Mouse (Mus musculus) MEL (cell line): ENCODE data around the gene Lhfp. TPM values are rescaled to one million over a fixed set of nuclear protein-coding genes. Genes with fewer than 3 reads are reported as not detected.

ENCODE experiments used
- DNase-seq: peaks from one replicate; pipeline ENCODE4 v3.0.0; 2011; ENCODE audit warnings: low read depth, low spot score
- H3K27ac ChIP-seq: 2 replicates; pipeline ENCODE4 v1.5.1; 2012; ENCODE audit warnings: low read depth, mild to moderate bottlenecking, control low read depth, low read length, moderate library complexity; ENCODE audit not compliant: control insufficient read depth
- H3K27me3 ChIP-seq, 2 experiments: fragments of 150-350 bp in 1 of 2; sonication (generic) in 1 of 2; 2 replicates each; pipeline ENCODE4 v1.6.1; 2012; ENCODE audit warnings: low read length in 2 of 2, mild to moderate bottlenecking in 2 of 2, improper control_type of control experiment in 1 of 2, moderate library complexity in 1 of 2; ENCODE audit not compliant: insufficient read depth in 2 of 2, control insufficient read depth in 1 of 2
- H3K36me3 ChIP-seq, 2 experiments: 2 replicates each; pipeline ENCODE4 v1.6.1; 2012 to 2014; ENCODE audit warnings: low read length in 2 of 2, improper control_type of control experiment in 1 of 2, inconsistent platforms in 1 of 2, mild to moderate bottlenecking in 1 of 2; ENCODE audit not compliant: insufficient read depth in 2 of 2, control insufficient read depth in 1 of 2
- H3K4me1 ChIP-seq, 2 experiments: fragments of 150-350 bp in 1 of 2; sonication (generic) in 1 of 2; 2 replicates each; pipeline ENCODE4 v1.6.1; 2012; ENCODE audit warnings: low read length in 2 of 2, improper control_type of control experiment in 1 of 2, mild to moderate bottlenecking in 1 of 2; ENCODE audit not compliant: insufficient read depth in 2 of 2, control insufficient read depth in 1 of 2
- H3K4me3 ChIP-seq, 2 experiments: fragments of 150-350 bp in 1 of 2; sonication (generic) in 1 of 2; 2 replicates each; pipeline ENCODE4 v1.5.1; 2012; ENCODE audit warnings: low read depth in 2 of 2, low read length in 2 of 2, mild to moderate bottlenecking in 2 of 2, moderate library complexity in 2 of 2, control low read depth in 1 of 2, improper control_type of control experiment in 1 of 2; ENCODE audit not compliant: control insufficient read depth in 1 of 2, insufficient read depth in 1 of 2
- H3K79me2 ChIP-seq: 2 replicates; pipeline ENCODE4 v1.6.1; 2012; ENCODE audit warnings: mild to moderate bottlenecking, low read length, moderate library complexity; ENCODE audit not compliant: control insufficient read depth, poor library complexity, insufficient read depth
- H3K9ac ChIP-seq: 2 replicates; pipeline ENCODE4 v1.6.1; 2012; ENCODE audit warnings: low read depth, mild to moderate bottlenecking, control low read depth, low read length, moderate library complexity; ENCODE audit not compliant: control insufficient read depth, poor library complexity, severe bottlenecking
- H3K9me3 ChIP-seq: fragments of 150-350 bp; sonication (generic); replicated peaks from 2 replicates; pipeline ENCODE4 v1.6.1; 2012; ENCODE audit warnings: mild to moderate bottlenecking, low read length, improper control_type of control experiment, moderate library complexity; ENCODE audit not compliant: insufficient read depth
- BHLHE40 ChIP-seq: IDR thresholded peaks from 2 replicates; pipeline ENCODE4 v1.6.1; 2012; ENCODE audit warnings: low read depth, mild to moderate bottlenecking, inconsistent platforms, low read length, improper control_type of control experiment, borderline replicate concordance
- CHD1 ChIP-seq: IDR thresholded peaks from 2 replicates; pipeline ENCODE4 v1.6.1; 2012; ENCODE audit warnings: low read depth, mild to moderate bottlenecking, inconsistent platforms, low read length, improper control_type of control experiment
- CTCF ChIP-seq, 3 experiments: IDR thresholded peaks in 2 of 3; conservative IDR thresholded peaks in 1 of 3; 2 replicates each; pipeline ENCODE4 v1.5.1; 2011 to 2012; ENCODE audit warnings: low read length in 3 of 3, low read depth in 2 of 3, mild to moderate bottlenecking in 2 of 3, improper control_type of control experiment in 1 of 3, inconsistent platforms in 1 of 3, mixed read lengths in 1 of 3, moderate library complexity in 1 of 3; ENCODE audit not compliant: control insufficient read depth in 1 of 3, insufficient read depth in 1 of 3, poor library complexity in 1 of 3, severe bottlenecking in 1 of 3
- ELF1 ChIP-seq: IDR thresholded peaks from 2 replicates; pipeline ENCODE4 v1.6.1; 2014; ENCODE audit warnings: low read depth, mild to moderate bottlenecking, inconsistent platforms, low read length, improper control_type of control experiment, moderate library complexity
- EP300 ChIP-seq, 2 experiments: IDR thresholded peaks; 2 replicates each; pipeline ENCODE4 v1.6.1; 2011; ENCODE audit warnings: improper control_type of control experiment in 2 of 2, low read length in 2 of 2, low read depth in 1 of 2, mild to moderate bottlenecking in 1 of 2
- ETS1 ChIP-seq: IDR thresholded peaks from 2 replicates; pipeline ENCODE4 v1.6.1; 2012; ENCODE audit warnings: low read depth, mild to moderate bottlenecking, inconsistent platforms, low read length, improper control_type of control experiment, moderate library complexity
- GABPA ChIP-seq: IDR thresholded peaks from 2 replicates; pipeline ENCODE4 v1.6.1; 2012; ENCODE audit warnings: low read depth, mild to moderate bottlenecking, inconsistent platforms, low read length, improper control_type of control experiment, moderate library complexity
- JUND ChIP-seq: IDR thresholded peaks from 2 replicates; pipeline ENCODE4 v1.6.1; 2011; ENCODE audit warnings: low read depth, mild to moderate bottlenecking, improper control_type of control experiment, low read length
- KAT2A ChIP-seq: conservative IDR thresholded peaks from 2 replicates; pipeline ENCODE4 v1.6.1; 2012; ENCODE audit warnings: low read depth, low read length, improper control_type of control experiment, inconsistent platforms
- MAFK ChIP-seq: IDR thresholded peaks from 2 replicates; pipeline ENCODE4 v1.6.1; 2011; ENCODE audit warnings: low read depth, mild to moderate bottlenecking, low read length, improper control_type of control experiment, borderline replicate concordance
- MAX ChIP-seq: IDR thresholded peaks from 2 replicates; pipeline ENCODE4 v1.6.1; 2011; ENCODE audit warnings: low read length, improper control_type of control experiment
- MEF2A ChIP-seq: IDR thresholded peaks from 2 replicates; pipeline ENCODE4 v1.6.1; 2014; ENCODE audit warnings: low read depth, mild to moderate bottlenecking, inconsistent platforms, low read length, improper control_type of control experiment; ENCODE audit not compliant: poor library complexity, insufficient replicate concordance, severe bottlenecking; ENCODE audit errors: extremely low read depth
- MYB ChIP-seq: IDR thresholded peaks from 2 replicates; pipeline ENCODE4 v1.6.1; 2011; ENCODE audit warnings: mild to moderate bottlenecking, low read depth, low read length, improper control_type of control experiment
- MYC ChIP-seq: IDR thresholded peaks from 2 replicates; pipeline ENCODE4 v1.6.1; 2011; ENCODE audit warnings: low read depth, mild to moderate bottlenecking, low read length, improper control_type of control experiment, moderate library complexity
- NELFE ChIP-seq: IDR thresholded peaks from 2 replicates; pipeline ENCODE4 v1.6.1; 2011; ENCODE audit warnings: low read depth, low read length, improper control_type of control experiment
- NRF1 ChIP-seq: IDR thresholded peaks from 2 replicates; pipeline ENCODE4 v1.6.1; 2014; ENCODE audit warnings: low read depth, mild to moderate bottlenecking, inconsistent platforms, low read length, improper control_type of control experiment, moderate library complexity; ENCODE audit not compliant: poor library complexity, insufficient read depth, severe bottlenecking
- POLR2A ChIP-seq, 2 experiments: IDR thresholded peaks; 2 replicates each; pipeline ENCODE4 v1.6.1; 2011 to 2012; ENCODE audit warnings: low read length in 2 of 2, mild to moderate bottlenecking in 2 of 2, control low read depth in 1 of 2, improper control_type of control experiment in 1 of 2, low read depth in 1 of 2, moderate library complexity in 1 of 2; ENCODE audit not compliant: control insufficient read depth in 1 of 2, insufficient read depth in 1 of 2, poor library complexity in 1 of 2
- RAD21 ChIP-seq: IDR thresholded peaks from 2 replicates; pipeline ENCODE4 v1.6.1; 2011; ENCODE audit warnings: mild to moderate bottlenecking, low read depth, low read length, improper control_type of control experiment
- RCOR1 ChIP-seq: IDR thresholded peaks from 2 replicates; pipeline ENCODE4 v1.6.1; 2012; ENCODE audit warnings: low read depth, mild to moderate bottlenecking, inconsistent platforms, low read length, improper control_type of control experiment
- TAL1 ChIP-seq: IDR thresholded peaks from 2 replicates; pipeline ENCODE4 v1.6.1; 2012; ENCODE audit warnings: mild to moderate bottlenecking, inconsistent platforms, low read length, moderate library complexity, mixed read lengths
- TBP ChIP-seq: IDR thresholded peaks from 2 replicates; pipeline ENCODE4 v1.8.0; 2011; ENCODE audit warnings: low read depth, low read length, improper control_type of control experiment
- UBTF ChIP-seq: IDR thresholded peaks from 2 replicates; pipeline ENCODE4 v1.6.1; 2012; ENCODE audit warnings: low read depth, mild to moderate bottlenecking, inconsistent platforms, low read length, improper control_type of control experiment, moderate library complexity, borderline replicate concordance; ENCODE audit not compliant: insufficient read depth
- USF1 ChIP-seq: IDR thresholded peaks from 2 replicates; pipeline ENCODE4 v1.6.1; 2014; ENCODE audit warnings: low read depth, mild to moderate bottlenecking, inconsistent platforms, low read length, improper control_type of control experiment, moderate library complexity
- ZC3H11A ChIP-seq: IDR thresholded peaks from 2 replicates; pipeline ENCODE4 v1.6.1; 2012; ENCODE audit warnings: low read depth, mild to moderate bottlenecking, inconsistent platforms, low read length, improper control_type of control experiment
- ZKSCAN1 ChIP-seq: IDR thresholded peaks from 2 replicates; pipeline ENCODE4 v1.6.1; 2012; ENCODE audit warnings: low read depth, mild to moderate bottlenecking, inconsistent platforms, low read length, improper control_type of control experiment, moderate library complexity
- ZNF384 ChIP-seq: IDR thresholded peaks from 2 replicates; pipeline ENCODE4 v1.6.1; 2012; ENCODE audit warnings: low read depth, mild to moderate bottlenecking, inconsistent platforms, low read length, improper control_type of control experiment
- polyA plus RNA-seq, 2 experiments: library from polyadenylated mRNA; stranded (reverse) in 1 of 2; unstranded in 1 of 2; fragments of >175 nt in 1 of 2; fragments of >200 nt in 1 of 2; gene quantifications; 2 replicates each; pipeline versions ENCODE4 v1.2.1 to v1.2.4; 2012; ENCODE audit warnings: low replicate concordance in 2 of 2, low read depth in 1 of 2; ENCODE audit not compliant: insufficient read length in 2 of 2, insufficient read depth in 1 of 2, missing spikeins in 1 of 2
- total RNA-seq: library from RNA; depleted of rRNA; stranded (reverse); fragments of 300-350 nt; gene quantifications from 2 replicates; pipeline ENCODE4 v1.2.3, GENCODE M21; 2012

The Lhfp gene
- total and polyA plus RNA-seq, 3 experiments = not detected

DNA sequence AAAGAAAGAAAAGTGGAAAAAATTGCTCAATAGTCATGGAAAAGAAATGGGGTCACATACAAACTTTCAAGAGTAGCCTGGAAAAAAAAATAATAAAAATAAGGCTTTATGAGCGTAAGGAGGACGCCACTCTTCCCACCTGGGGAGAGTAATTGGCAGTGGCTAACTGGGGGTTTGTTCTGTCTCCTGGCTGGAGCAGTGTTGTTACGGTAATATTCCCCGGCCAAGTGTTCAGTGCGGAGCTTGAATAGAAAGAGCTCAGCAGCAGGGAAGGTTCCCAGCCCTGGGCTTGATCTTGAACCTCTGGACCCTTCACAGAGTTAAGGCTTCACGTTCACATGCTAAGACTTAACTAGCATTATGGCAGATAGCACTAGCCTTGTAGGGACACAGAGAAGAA, 184.9 kb downstream of the Lhfp start:
- H3K9me3 ChIP-seq = no peaks in the 10 kb centered on the region
- no peaks in the 10 kb centered on the region for H3K79me2 ChIP-seq
- no peak for TF ChIP-seq MYB
- no peak for TF ChIP-seq EP300 (IDR thresholded peaks at IDR 0.05; ENCODE audit: low read depth in 1 of 2, low read length in 2 of 2)
- no peak for TF ChIP-seq BHLHE40
- TF ChIP-seq NELFE = no peak
- TF ChIP-seq ETS1 = no peak
- TF ChIP-seq CTCF (IDR thresholded peaks at IDR 0.05 in 2 of 3, conservative IDR thresholded peaks at IDR 0.05 in 1 of 3; ENCODE audit: control insufficient read depth in 1 of 3, insufficient read depth in 1 of 3, low read depth in 2 of 3, low read length in 3 of 3, poor library complexity in 1 of 3, severe bottlenecking in 1 of 3) = no peak
- TF ChIP-seq USF1 = no peak
- no peak for TF ChIP-seq MEF2A
- no peak for TF ChIP-seq ELF1
- TF ChIP-seq RCOR1 = no peak
- no peak for TF ChIP-seq MYC
- no peak for TF ChIP-seq TBP
- no peak for TF ChIP-seq UBTF
- no peak for TF ChIP-seq ZNF384
- TF ChIP-seq MAX = no peak
- TF ChIP-seq NRF1 = no peak
- no peak for TF ChIP-seq RAD21
- no peaks in the 10 kb centered on the region for H3K4me1 ChIP-seq
- no peaks in the 10 kb centered on the region for H3K36me3 ChIP-seq
- no peak overlapping the region for H3K27ac ChIP-seq
- H3K9ac ChIP-seq = no peak overlapping the region
- no peaks in the 10 kb centered on the region for H3K27me3 ChIP-seq
- no peak overlapping the region for H3K4me3 ChIP-seq
- no peak for DNase-seq

DNA sequence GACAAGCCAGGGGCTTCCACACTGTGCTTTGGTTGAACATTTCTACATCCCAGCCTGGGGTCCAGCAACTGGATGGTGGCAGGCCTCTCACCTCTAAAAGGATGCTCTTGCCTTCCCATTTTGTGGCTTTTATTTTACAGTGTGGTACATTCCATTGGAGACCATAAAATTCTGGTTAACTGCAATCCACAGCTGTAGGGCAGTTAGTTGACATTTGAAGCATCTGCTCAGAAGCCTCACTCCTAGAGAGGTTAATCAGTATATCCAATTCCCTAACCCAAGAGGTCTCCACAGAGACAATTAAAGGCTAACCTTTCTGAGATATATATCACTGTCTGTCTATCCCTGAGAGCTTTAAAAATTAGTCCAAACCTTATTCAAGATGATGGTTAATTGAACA, 186.5 kb downstream of the Lhfp start:
- H3K27ac ChIP-seq = no peak overlapping the region
- DNase-seq = no peak
- TF ChIP-seq UBTF (no peak), RCOR1 (no peak), TAL1 (no peak), JUND (no peak), CTCF (IDR thresholded peaks at IDR 0.05 in 2 of 3, conservative IDR thresholded peaks at IDR 0.05 in 1 of 3; ENCODE audit: control insufficient read depth in 1 of 3, insufficient read depth in 1 of 3, low read depth in 2 of 3, low read length in 3 of 3, poor library complexity in 1 of 3, severe bottlenecking in 1 of 3) (no peak), KAT2A (no peak), POLR2A (IDR thresholded peaks at IDR 0.05; ENCODE audit: control insufficient read depth in 1 of 2, insufficient read depth in 1 of 2, low read depth in 1 of 2, low read length in 2 of 2, poor library complexity in 1 of 2) (no peak), ZC3H11A (no peak), CHD1 (no peak), GABPA (no peak), EP300 (IDR thresholded peaks at IDR 0.05; ENCODE audit: low read depth in 1 of 2, low read length in 2 of 2) (no peak), NELFE (no peak), MYB (no peak), BHLHE40 (no peak), MAFK (no peak), ZKSCAN1 (no peak)
- H3K27me3 ChIP-seq = no peaks in the 10 kb centered on the region
- no peak overlapping the region for H3K9ac ChIP-seq
- H3K36me3 ChIP-seq = no peaks in the 10 kb centered on the region
- H3K9me3 ChIP-seq = no peaks in the 10 kb centered on the region
- no peaks in the 10 kb centered on the region for H3K4me1 ChIP-seq
- H3K4me3 ChIP-seq = no peak overlapping the region
- H3K79me2 ChIP-seq = no peaks in the 10 kb centered on the region
